Mouse (Mus musculus) A20 (cell line): ENCODE data around the gene Chd6.

Experiments
- DNase-seq: peaks from one replicate; pipeline ENCODE4 v3.0.0-alpha.2; 2011; ENCODE audit warnings: low read depth, low spot score

The Chd6 gene

GRCm38 (mm10) chr2:161108933-161109371 is at the start of gene Chd6:
Gene Chd6 (minus strand): TSS chr2:161109075.
- peak; percentile 98 for DNase-seq

GRCm38 (mm10) chr2:161150004-161150842 is 41.3 kb upstream of the Chd6 start:
- no peak for DNase-seq

- no peak for DNase-seq
Measured at GRCm38 (mm10) chr2:161148428-161149020, 39.6 kb upstream of the Chd6 start.

GRCm38 (mm10) chr2:161147656-161148427 is 39.0 kb upstream of the Chd6 start:
- DNase-seq, result no peak

- DNase-seq, result no peak
Measured at GRCm38 (mm10) chr2:161144799-161145198, 35.9 kb upstream of the Chd6 start.

GRCm38 (mm10) chr2:161138672-161139536 is 30.0 kb upstream of the Chd6 start:
- DNase-seq, result no peak

GRCm38 (mm10) chr2:161136999-161137398 is 28.1 kb upstream of the Chd6 start:
- no peak for DNase-seq

- DNase-seq, result no peak
Measured at GRCm38 (mm10) chr2:161128367-161129111, 19.7 kb upstream of the Chd6 start.

- no peak for DNase-seq
Measured at GRCm38 (mm10) chr2:161112011-161112410, 3.1 kb upstream of the Chd6 start.

- no peak for DNase-seq
Measured at GRCm38 (mm10) chr2:161109398-161109821, 535 bp upstream of the Chd6 start.

GRCm38 (mm10) chr2:161108085-161108927 is 569 bp downstream of the Chd6 start:
- peak; percentile 69 for DNase-seq

- no peak for DNase-seq
Measured at GRCm38 (mm10) chr2:161107236-161107635, 1.6 kb downstream of the Chd6 start.

GRCm38 (mm10) chr2:161103769-161104168 is 5.1 kb downstream of the Chd6 start:
- peak; percentile 27 for DNase-seq

- DNase-seq, result no peak
Measured at GRCm38 (mm10) chr2:161102102-161102501, 6.8 kb downstream of the Chd6 start.

- no peak for DNase-seq
Measured at GRCm38 (mm10) chr2:161097746-161098145, 11.1 kb downstream of the Chd6 start.

GRCm38 (mm10) chr2:161090746-161091405 is 18.0 kb downstream of the Chd6 start:
- no peak for DNase-seq

- DNase-seq, result peak; percentile 50
Measured at GRCm38 (mm10) chr2:161090200-161090599, 18.7 kb downstream of the Chd6 start.

GRCm38 (mm10) chr2:161078590-161078989 is 30.3 kb downstream of the Chd6 start:
- no peak for DNase-seq

GRCm38 (mm10) chr2:161076262-161076661 is 32.6 kb downstream of the Chd6 start:
- no peak for DNase-seq
